Mouse (Mus musculus) cerebellum, postnatal 36 days (tissue): ENCODE measurements at regions not wholly inside any gene's neighbourhood (a gene's known extent, or its start where the extent isn't known, plus 50 kb on each side); places are given as distances from the start of the nearest gene placed in this dataset.

Experiments
- DNase-seq, 2 experiments: peaks; one replicate each; pipeline ENCODE4 v3.0.0; 2021 to 2022; ENCODE audit warnings: mixed read lengths in 2 of 2

GRCm38 (mm10) chr14:105556813-105557212 is 298.4 kb downstream of the Ndfip2 start:
- no peak for DNase-seq

- DNase-seq: no peak
These were observed 285.7 kb downstream of the Ndfip2 start for GRCm38 (mm10) chr14:105544066-105544465.

GRCm38 (mm10) chr14:105542486-105543145 is 284.2 kb downstream of the Ndfip2 start:
- DNase-seq: peak; percentile 6 to 23

GRCm38 (mm10) chr14:105542090-105542485 is 283.7 kb downstream of the Ndfip2 start:
- DNase-seq: no peak

GRCm38 (mm10) chr14:105532168-105532745 is 273.9 kb downstream of the Ndfip2 start:
- DNase-seq: no peak

GRCm38 (mm10) chr14:105528107-105528506 is 269.7 kb downstream of the Ndfip2 start:
- no peak for DNase-seq

GRCm38 (mm10) chr14:105523849-105524248 is 265.5 kb downstream of the Ndfip2 start:
- no peak for DNase-seq

GRCm38 (mm10) chr14:105522279-105522678 is 263.9 kb downstream of the Ndfip2 start:
- DNase-seq: no peak

- DNase-seq: no peak
These were observed 260.3 kb downstream of the Ndfip2 start for GRCm38 (mm10) chr14:105518706-105519105.

- DNase-seq: no peak
These were observed 256.0 kb downstream of the Ndfip2 start for GRCm38 (mm10) chr14:105514413-105514812.

- DNase-seq: no peak
These were observed 254.7 kb downstream of the Ndfip2 start for GRCm38 (mm10) chr14:105512914-105513677.

GRCm38 (mm10) chr14:105511826-105512225 is 253.5 kb downstream of the Ndfip2 start:
- DNase-seq: no peak

GRCm38 (mm10) chr14:105511135-105511534 is 252.8 kb downstream of the Ndfip2 start:
- DNase-seq: no peak

- no peak for DNase-seq
These were observed 246.9 kb downstream of the Ndfip2 start for GRCm38 (mm10) chr14:105505261-105505660.

GRCm38 (mm10) chr14:105504376-105504775 is 246.0 kb downstream of the Ndfip2 start:
- no peak for DNase-seq

GRCm38 (mm10) chr14:105503806-105504205 is 245.4 kb downstream of the Ndfip2 start:
- no peak for DNase-seq

GRCm38 (mm10) chr14:105502633-105502975 is 244.2 kb downstream of the Ndfip2 start:
- no peak for DNase-seq

- peak; percentile 8 to 30 for DNase-seq
These were observed 243.6 kb downstream of the Ndfip2 start for GRCm38 (mm10) chr14:105501792-105502632.

GRCm38 (mm10) chr14:105500966-105501741 is 242.8 kb downstream of the Ndfip2 start:
- DNase-seq: peak; percentile 9 to 18

- DNase-seq: no peak
These were observed 241.0 kb downstream of the Ndfip2 start for GRCm38 (mm10) chr14:105499319-105499895.

GRCm38 (mm10) chr14:105498155-105498906 is 240.0 kb downstream of the Ndfip2 start:
- DNase-seq: no peak
